Mouse (Mus musculus) liver, embryonic 14.5 days (tissue): ENCODE results near the gene Tnrc18. TPM values are rescaled to one million over a fixed set of nuclear protein-coding genes. Genes with fewer than 3 reads are reported as not detected.

ENCODE experiments used
- ATAC-seq: fragments of 200-750 bp; cut with Nextera tagmentation; 2 replicates; pipeline ENCODE4 v1.8.0; 2017; ENCODE audit warnings: moderate number of reproducible peaks, mild to moderate bottlenecking, moderate library complexity; ENCODE audit not compliant: insufficient read depth
- DNase-seq, 3 experiments: peaks; one replicate each; pipeline ENCODE4 v3.0.0-alpha.2; 2012 to 2013; ENCODE audit warnings: low read depth in 3 of 3, low spot score in 3 of 3
- H3K27ac ChIP-seq: fragments of 300-500 bp; sonication (generic); 2 replicates; pipeline ENCODE4 v1.5.1; 2014; ENCODE audit warnings: moderate library complexity, mild to moderate bottlenecking, control low read depth, inconsistent platforms
- H3K27me3 ChIP-seq: fragments of 300-500 bp; sonication (generic); 2 replicates; pipeline ENCODE4 v1.6.1; 2014; ENCODE audit warnings: mild to moderate bottlenecking, low read length, moderate library complexity; ENCODE audit not compliant: control insufficient read depth, insufficient read depth
- H3K36me3 ChIP-seq: fragments of 300-500 bp; sonication (generic); replicated peaks from 2 replicates; pipeline ENCODE4 v1.6.1; 2014; ENCODE audit warnings: low read depth; ENCODE audit not compliant: control insufficient read depth, insufficient read depth
- H3K4me1 ChIP-seq, 2 experiments: fragments of 200-500 bp in 1 of 2; fragments of 300-500 bp in 1 of 2; sonication (generic) in 1 of 2; replicated peaks; 2 replicates each; pipeline ENCODE4 v1.6.1; 2012 to 2014; ENCODE audit warnings: antibody characterized with exemption in 1 of 2, inconsistent platforms in 1 of 2, low read length in 1 of 2; ENCODE audit not compliant: control insufficient read depth in 2 of 2, insufficient read depth in 2 of 2
- H3K4me2 ChIP-seq: fragments of 300-500 bp; sonication (generic); 2 replicates; pipeline ENCODE4 v1.6.1; 2014; ENCODE audit warnings: low read depth, mild to moderate bottlenecking, control low read depth, moderate library complexity
- H3K4me3 ChIP-seq, 2 experiments: fragments of 200-500 bp in 1 of 2; fragments of 300-500 bp in 1 of 2; sonication (generic) in 1 of 2; 2 replicates each; pipeline ENCODE4 v1.5.1; 2012 to 2014; ENCODE audit warnings: low read depth in 2 of 2, low read length in 2 of 2, mild to moderate bottlenecking in 2 of 2, control low read depth in 1 of 2, inconsistent platforms in 1 of 2, moderate library complexity in 1 of 2; ENCODE audit not compliant: insufficient read depth in 1 of 2
- H3K9ac ChIP-seq: fragments of 300-500 bp; sonication (generic); replicated peaks from 2 replicates; pipeline ENCODE4 v1.6.1; 2014; ENCODE audit warnings: mild to moderate bottlenecking, control low read depth, moderate library complexity
- H3K9me3 ChIP-seq: fragments of 300-500 bp; sonication (generic); 2 replicates; pipeline ENCODE4 v1.6.1; 2016; ENCODE audit warnings: low read length, mixed read lengths; ENCODE audit not compliant: control insufficient read depth
- CTCF ChIP-seq: IDR thresholded peaks from 2 replicates; pipeline ENCODE4 v1.5.1; 2016; ENCODE audit warnings: antibody characterized with exemption, low read depth, control low read depth
- EP300 ChIP-seq: IDR thresholded peaks from 2 replicates; pipeline ENCODE4 v1.6.1; 2016; ENCODE audit warnings: antibody characterized with exemption, low read depth
- WGBS: fragments of 180-500 bp; shearing (Covaris S2); extraction: QIAGEN DNeasy Blood & Tissue Kit; methylation state at CpG from one replicate; pipeline ENCODE4 v1.1.7; 2014; ENCODE audit not compliant: insufficient replicate concordance; 5-methylcytosine and 5-hydroxymethylcytosine counted together
- polyA plus RNA-seq, 2 experiments: library from polyadenylated mRNA; depleted of rRNA in 1 of 2; stranded (reverse) in 1 of 2; unstranded in 1 of 2; fragments of >200 nt; fragmentation: Nextera tagmentation in 1 of 2; extraction: Ambion mirVana in 1 of 2; gene quantifications; 2 replicates each; pipeline versions ENCODE4 v1.2.1 to v1.2.3; 2012 to 2014

Tnrc18 gene
- polyA plus RNA-seq, 2 experiments = 2.3 to 2.9 TPM

DNA sequence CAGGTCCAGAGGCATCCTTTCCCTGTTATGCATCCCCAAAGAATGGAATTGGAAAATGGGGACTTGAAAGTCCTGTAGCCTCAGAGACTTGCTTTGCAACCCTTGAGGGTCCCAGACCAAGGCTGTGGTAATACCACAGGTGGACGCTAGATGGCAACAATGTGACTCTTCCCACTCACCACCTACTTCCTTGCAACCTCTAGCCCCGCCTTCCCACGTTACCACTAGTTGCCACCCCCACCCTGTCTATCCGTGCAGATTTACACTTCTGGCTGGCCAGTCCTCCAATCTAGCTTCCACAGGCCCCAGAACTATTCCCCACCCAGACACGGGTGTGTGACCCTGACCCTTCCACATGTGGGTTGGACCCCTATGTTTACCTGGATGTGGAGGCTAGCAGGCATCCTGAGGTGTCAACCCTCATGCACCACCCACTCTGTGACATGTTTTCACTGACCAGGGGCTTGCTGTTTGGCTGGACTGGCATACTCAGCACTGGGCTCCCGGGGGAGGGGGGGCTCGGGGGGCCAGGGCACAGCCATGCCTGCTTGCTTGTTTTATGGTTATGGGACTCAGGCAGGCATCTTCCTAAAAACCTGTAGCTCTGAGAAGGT lies 93.8 kb downstream of the Tnrc18 start:
- DNase-seq = peak; percentile 30 to 33 (median 30)
- 13% methylated on average over 7 of the region's 7 CpGs for WGBS

DNA sequence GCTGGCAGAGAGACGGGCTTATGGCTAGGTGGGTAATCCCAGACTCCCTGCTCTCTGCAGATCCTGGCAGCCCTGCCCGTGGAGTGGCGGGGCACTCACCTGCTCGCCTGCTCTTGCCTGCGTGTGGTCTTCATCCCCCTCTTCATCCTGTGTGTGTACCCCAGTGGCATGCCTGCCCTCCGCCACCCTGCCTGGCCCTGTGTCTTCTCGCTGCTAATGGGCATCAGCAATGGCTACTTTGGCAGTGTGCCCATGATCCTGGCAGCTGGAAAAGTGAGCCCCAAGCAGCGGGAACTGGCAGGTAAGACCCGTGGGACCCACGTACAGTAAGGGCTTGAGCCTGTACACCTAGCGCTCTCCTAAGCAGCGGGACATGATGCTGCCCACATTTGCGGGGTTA lies 97.6 kb downstream of the Tnrc18 start:
- ATAC-seq = no peak
- no peak overlapping the region for H3K4me2 ChIP-seq
- H3K9me3 ChIP-seq = no peaks in the 10 kb centered on the region
- H3K27me3 ChIP-seq = no peaks in the 10 kb centered on the region
- no peaks in the 10 kb centered on the region for H3K4me1 ChIP-seq
- 70% methylated on average over 13 of the region's 13 CpGs for WGBS
- H3K36me3 ChIP-seq = no peaks in the 10 kb centered on the region
- no peak overlapping the region for H3K9ac ChIP-seq
- TF ChIP-seq EP300 (no peak), CTCF (no peak)
- DNase-seq = no peak
- H3K4me3 ChIP-seq = no peak overlapping the region
- H3K27ac ChIP-seq = no peak overlapping the region

More for the DNA sequence above, 93.8 kb downstream of the Tnrc18 start:
- H3K27me3 ChIP-seq = no peaks in the 10 kb centered on the region
- no peaks in the 10 kb centered on the region for H3K36me3 ChIP-seq
- TF ChIP-seq CTCF (peak; percentile 92), EP300 (no peak)
- H3K27ac ChIP-seq = no peak overlapping the region
- H3K4me1 ChIP-seq = no peaks in the 10 kb centered on the region
- H3K9me3 ChIP-seq = no peaks in the 10 kb centered on the region
- no peak overlapping the region for H3K4me3 ChIP-seq
- H3K9ac ChIP-seq = no peak overlapping the region
- H3K4me2 ChIP-seq = no peak overlapping the region; the same call in 1 of the 2 replicates
- ATAC-seq = 0 out of 2 replicates have a peak, but pooled peaks have one; percentile 35

DNA sequence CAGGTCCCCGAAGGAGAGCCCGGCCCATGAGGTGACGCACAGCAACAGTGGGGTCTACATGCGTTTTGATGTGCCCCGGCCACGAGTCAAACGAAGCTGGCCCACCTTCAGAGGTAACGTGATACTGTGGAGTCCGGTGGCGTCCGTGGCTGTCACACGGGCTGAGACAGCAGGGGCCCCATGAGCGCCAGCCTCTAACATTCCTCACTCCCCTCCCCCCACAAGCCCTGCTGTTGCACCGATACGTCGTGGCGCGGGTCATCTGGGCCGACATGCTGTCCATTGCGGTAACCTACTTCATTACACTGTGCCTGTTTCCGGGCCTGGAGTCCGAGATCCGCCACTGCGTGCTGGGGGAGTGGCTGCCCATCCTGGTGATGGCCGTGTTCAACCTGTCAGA lies 99.0 kb downstream of the Tnrc18 start:
- Histone ChIP-seq H3K36me3 (no peaks in the 10 kb centered on the region), H3K4me2 (no peak overlapping the region), H3K27ac (no peak overlapping the region), H3K9me3 (no peaks in the 10 kb centered on the region), H3K4me1 (no peaks in the 10 kb centered on the region), H3K27me3 (no peaks in the 10 kb centered on the region), H3K4me3 (no peak overlapping the region), H3K9ac (no peak overlapping the region)
- ATAC-seq = no peak
- no peak for DNase-seq
- no peak for TF ChIP-seq EP300
- no peak for TF ChIP-seq CTCF
- WGBS = 59% methylated on average over 25 of the region's 25 CpGs

DNA sequence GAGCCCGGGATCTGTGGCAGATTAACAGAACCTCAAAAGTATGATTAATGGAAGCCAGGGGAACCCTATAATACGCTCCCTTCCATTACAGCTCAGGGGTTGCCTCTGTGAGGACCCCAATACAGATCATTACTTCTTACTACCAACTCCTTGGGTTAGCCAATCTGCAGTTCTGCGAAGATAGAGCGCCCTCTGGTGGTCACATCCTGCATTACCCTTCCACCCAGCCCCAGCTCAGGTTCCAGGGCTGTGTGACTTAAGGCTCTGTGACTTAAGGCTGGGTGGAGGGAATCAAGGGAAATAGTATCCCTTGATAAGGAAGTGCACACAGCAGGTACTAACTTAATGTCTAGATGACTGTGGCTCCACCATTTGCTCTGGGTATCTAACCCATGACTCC lies 99.4 kb downstream of the Tnrc18 start:
- Histone ChIP-seq H3K4me2 (no peak overlapping the region), H3K27me3 (no peaks in the 10 kb centered on the region), H3K36me3 (no peaks in the 10 kb centered on the region), H3K9ac (no peak overlapping the region), H3K9me3 (no peaks in the 10 kb centered on the region), H3K27ac (no peak overlapping the region), H3K4me1 (no peaks in the 10 kb centered on the region), H3K4me3 (no peak overlapping the region)
- WGBS = 16% methylated on average over 4 of the region's 4 CpGs
- ATAC-seq = no peak
- DNase-seq = peak; percentile 32 to 41 (median 41)
- TF ChIP-seq CTCF = peak; percentile 96
- no peak for TF ChIP-seq EP300

DNA sequence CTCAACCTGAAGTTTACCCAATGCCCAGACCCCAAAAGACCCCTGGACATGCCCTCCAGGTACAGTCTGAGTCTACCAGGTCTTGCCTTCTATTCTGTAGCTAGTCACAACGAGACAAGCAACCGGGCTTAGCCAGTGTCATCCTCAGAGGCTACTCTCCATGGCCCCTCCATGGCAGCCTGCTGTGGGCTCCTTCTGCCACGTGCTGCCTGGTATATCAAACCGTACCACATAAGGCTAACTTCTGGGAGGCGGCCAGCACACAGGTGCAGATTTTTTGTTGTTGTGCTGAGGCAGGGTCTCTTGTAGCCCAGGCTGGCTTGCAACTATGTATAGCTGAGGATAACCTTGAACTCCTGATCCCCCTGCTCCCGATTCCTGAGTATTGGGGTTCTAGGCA lies 101.4 kb downstream of the Tnrc18 start:
- no peak for DNase-seq
- Histone ChIP-seq H3K4me3 (no peak overlapping the region), H3K9me3 (no peaks in the 10 kb centered on the region), H3K4me2 (no peak overlapping the region), H3K27ac (no peak overlapping the region), H3K36me3 (no peaks in the 10 kb centered on the region), H3K9ac (no peak overlapping the region), H3K4me1 (no peaks in the 10 kb centered on the region), H3K27me3 (no peaks in the 10 kb centered on the region)
- 58% methylated on average over 6 of the region's 6 CpGs for WGBS
- no peak for ATAC-seq
- no peak for TF ChIP-seq CTCF
